Mouse (Mus musculus) adrenal gland, postnatal 4 days (tissue): ENCODE results near the gene Os9. TPM values are rescaled to one million over a fixed set of nuclear protein-coding genes. Genes with fewer than 3 reads are reported as not detected.

ENCODE experiments used
- DNase-seq, 2 experiments: peaks; one replicate each; pipeline ENCODE4 v3.0.0; 2021 to 2022; ENCODE audit warnings: low spot score in 2 of 2, mixed read lengths in 2 of 2
- total RNA-seq, 2 experiments: library from RNA; stranded (reverse); gene quantifications; 2 replicates each; pipeline ENCODE4 v1.2.3; 2021

Gene Os9
- total RNA-seq, 2 experiments from 2014 or later = 109 to 112 TPM

DNA sequence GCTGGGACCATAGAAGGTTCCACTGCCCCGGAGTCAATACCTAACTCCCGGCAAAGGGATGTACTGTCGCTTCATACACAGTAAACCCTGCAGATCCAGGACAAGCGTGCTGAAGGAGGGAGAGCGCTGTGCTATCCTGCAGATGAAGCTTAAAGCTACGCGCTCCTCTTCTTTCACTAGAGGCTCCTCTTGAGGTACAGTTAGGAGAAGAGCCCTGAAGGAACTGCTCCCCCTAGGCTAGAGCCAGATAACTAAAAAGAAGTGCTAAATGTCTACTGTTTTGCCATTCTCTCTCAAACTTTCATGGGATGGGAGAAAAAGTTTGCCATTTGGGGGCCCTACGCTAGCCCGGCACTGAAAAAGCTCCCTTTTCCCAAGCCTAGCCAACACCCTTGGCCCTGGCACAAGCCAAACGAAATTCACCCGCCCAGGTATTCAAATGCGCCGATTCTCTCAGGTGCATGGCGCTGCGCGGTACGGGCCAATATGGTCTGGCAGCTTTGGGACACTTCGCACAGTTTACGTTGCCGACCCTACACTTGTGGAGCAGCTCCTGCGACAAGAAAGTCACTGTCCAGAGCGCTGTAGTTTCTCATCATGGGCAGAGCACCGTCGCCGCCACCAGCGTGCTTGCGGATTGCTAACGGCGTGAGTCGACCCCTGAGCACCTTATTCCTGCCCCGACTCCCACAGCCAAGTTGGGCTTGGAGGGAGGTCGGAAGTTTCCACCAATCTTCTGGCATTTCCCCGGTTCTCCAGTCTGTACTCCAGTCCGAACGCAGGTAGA lies 72.1 kb downstream of the Os9 start:
- no peak for DNase-seq

DNA sequence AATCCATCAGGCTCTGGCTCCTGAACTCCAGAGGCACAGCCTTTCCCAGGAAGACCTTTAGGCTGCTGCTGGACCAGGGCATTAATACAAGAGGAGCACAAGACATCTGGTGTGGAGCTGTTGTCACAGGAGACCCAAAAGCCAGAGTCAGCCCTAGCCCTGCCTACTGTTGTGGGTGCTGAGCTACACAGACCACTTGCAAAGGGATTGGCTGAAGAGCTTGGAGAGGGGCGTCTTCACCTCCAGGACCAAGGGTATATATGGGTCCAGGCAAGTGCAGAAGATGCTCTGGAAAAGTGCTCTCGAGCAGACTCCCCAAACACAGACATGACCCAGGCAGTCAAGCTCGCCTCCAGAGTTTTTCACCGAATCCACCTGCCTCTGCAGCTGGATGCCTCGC lies 73.0 kb downstream of the Os9 start, which contains the start of gene Cyp27b1:
Cyp27b1 (plus strand) TSS at position 297 of the 400 bp plus-strand sequence.
- DNase-seq = no peak

Other genes starting within 250 kb of the Os9 start
- gene Atp23, start 219.8 kb downstream of the Os9 start, total RNA-seq = 10 to 100 TPM; 11.1 to 11.6 TPM
- 100 to 1,000 TPM; 244 to 246 TPM for gene Ctdsp2, start 142.4 kb downstream of the Os9 start, total RNA-seq
- gene Avil, start 120.4 kb downstream of the Os9 start, total RNA-seq = under 1 TPM; 0.67 to 0.90 TPM
- gene Tsfm, start 90.3 kb downstream of the Os9 start, total RNA-seq = 10 to 100 TPM; 67.0 to 70.6 TPM
- gene Mettl1, start 79.7 kb downstream of the Os9 start, total RNA-seq = 10 to 100 TPM; 20.5 to 23.2 TPM
- gene Eef1akmt3, start 79.6 kb downstream of the Os9 start, total RNA-seq = under 1 TPM; 0.40 to 0.53 TPM
- gene Cyp27b1, start 72.9 kb downstream of the Os9 start, total RNA-seq = 1 to 10 TPM; 1.1 to 1.2 TPM
- 10 to 100 TPM; 11.3 to 12.1 TPM for gene March9, start 60.9 kb downstream of the Os9 start, total RNA-seq
- gene Cdk4, start 57.6 kb downstream of the Os9 start, total RNA-seq = 100 to 1,000 TPM; 444 to 449 TPM
- 10 to 100 TPM; 87.6 to 96.4 TPM for gene Tspan31, start 50.9 kb downstream of the Os9 start, total RNA-seq
- gene Agap2, start 45.8 kb downstream of the Os9 start, total RNA-seq = 1 to 10 TPM; 3.6 to 4.1 TPM
- gene B4galnt1, start 44.1 kb upstream of the Os9 start, total RNA-seq = 10 to 100 TPM; 10.6 to 11.7 TPM
- 1 to 10 TPM; 1.6 to 3.0 TPM for gene Slc26a10, start 59.5 kb upstream of the Os9 start, total RNA-seq
- 10 to 100 TPM; 34.7 to 45.3 TPM for gene Arhgef25, start 69.0 kb upstream of the Os9 start, total RNA-seq
- gene Dtx3, start 74.6 kb upstream of the Os9 start, total RNA-seq = 100 to 1,000 TPM; 111 to 126 TPM
- 10 to 100 TPM; 37.5 to 39.8 TPM for gene Pip4k2c, start 90.5 kb upstream of the Os9 start, total RNA-seq
- gene Kif5a, start 142.2 kb upstream of the Os9 start, total RNA-seq = 10 to 100 TPM; 23.5 to 28.4 TPM
- 100 to 1,000 TPM; 191 to 198 TPM for gene Dctn2, start 145.2 kb upstream of the Os9 start, total RNA-seq
- gene Mbd6, start 167.9 kb upstream of the Os9 start, total RNA-seq = 10 to 100 TPM; 89.7 to 92.6 TPM
- gene Mars, start 190.7 kb upstream of the Os9 start, total RNA-seq = 10 to 100 TPM; 85.5 to 89.5 TPM
- gene Arhgap9, start 200.8 kb upstream of the Os9 start, total RNA-seq = 1 to 10 TPM; 2.9 to 4.2 TPM
- gene Gli1, start 220.8 kb upstream of the Os9 start, total RNA-seq = 10 to 100 TPM; 16.4 to 17.2 TPM
- gene Inhbe, start 233.3 kb upstream of the Os9 start, total RNA-seq = 1 to 10 TPM in 1 of 2 experiments, under 1 TPM in 1; 0.06 to 2.5 TPM
- gene Inhbc, start 249.3 kb upstream of the Os9 start, total RNA-seq = 1 to 10 TPM in 1 of 2 experiments, not detected in 1; 5.8 TPM